Mouse (Mus musculus): Measurements from ENCODE around the gene Itpr2.

DNA sequence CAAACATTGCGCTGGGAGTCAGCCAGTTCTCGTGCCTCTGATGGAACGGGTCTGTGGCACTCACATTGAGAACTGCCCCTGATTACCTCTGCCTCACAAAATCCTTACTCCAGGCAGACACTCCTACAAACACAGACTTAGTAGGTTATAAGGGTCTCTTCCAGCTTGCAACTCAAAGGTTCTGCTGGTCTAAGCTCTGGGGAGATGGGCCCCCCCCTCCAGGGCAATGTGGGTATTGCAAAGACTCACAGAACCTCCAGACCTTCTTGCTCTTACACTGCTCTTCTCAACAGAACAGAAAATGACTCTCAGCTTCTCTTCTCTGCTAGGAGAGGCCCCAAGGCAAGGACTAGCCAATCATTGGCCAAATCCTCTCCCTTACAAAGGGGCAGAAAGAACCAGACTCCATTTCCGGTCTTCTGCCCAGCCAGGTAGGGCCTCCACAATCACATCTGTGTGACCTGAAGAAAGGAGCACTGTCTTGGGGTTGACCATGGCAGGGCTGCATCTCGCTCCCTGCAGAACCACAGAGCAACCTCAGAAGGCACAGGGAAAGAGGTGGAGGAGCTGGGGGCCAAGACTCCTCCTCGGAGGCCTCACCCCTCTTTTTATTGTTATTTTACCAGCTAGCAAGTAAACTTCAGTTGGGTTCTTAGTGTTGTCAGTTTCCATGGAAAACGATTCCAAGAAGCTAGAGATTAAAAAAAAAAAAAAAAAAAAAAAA is 244.9 kb downstream of the Itpr2 start:
- TF ChIP-seq CTCF (IDR thresholded peaks at IDR 0.05; ENCODE audit: low read depth, low read length) (no peak), EP300 (IDR thresholded peaks at IDR 0.05; ENCODE audit: insufficient read depth, low read depth, low read length) (no peak)
